Mouse (Mus musculus): ENCODE measurements around the gene Vmn2r75.
"Not testable (repeated sequence)": the region's sequence is repeated elsewhere in the genome, so short reads cannot be mapped to it uniquely, and the experiment has no call there.

Gene Vmn2r75

GRCm38 (mm10) chr7:86171678-86172077 is at the start of gene Vmn2r75:
Gene Vmn2r75 (minus strand): TSS chr7:86171778.
- not testable (repeated sequence) for DNase-seq

GRCm38 (mm10) chr7:86211345-86211744 is 39.8 kb upstream of the Vmn2r75 start:
- no peak for DNase-seq
